Mouse (Mus musculus): ENCODE measurements around the gene Pde4a.

- no peak for TF ChIP-seq CTCF (IDR thresholded peaks at IDR 0.05; ENCODE audit: borderline replicate concordance, extremely low read depth, insufficient read depth, insufficient read length)
- no peak for TF ChIP-seq POLR2A (IDR thresholded peaks at IDR 0.05; ENCODE audit: borderline replicate concordance, extremely low read depth, insufficient read depth, insufficient read length, poor library complexity, severe bottlenecking)
Measured at GRCm38 (mm10) chr9:21193786-21194185, 28.3 kb downstream of the Pde4a start.

Data from brain, embryonic 14.5 days (tissue).